Mouse (Mus musculus) hematopoietic stem cell, adult 5-6 weeks (primary cell): ENCODE measurements around the gene Kctd20. TPM values are rescaled to one million over a fixed set of nuclear protein-coding genes. Genes with fewer than 3 reads are reported as not detected.
A peak's percentile ranks its signal among the peaks of the same experiment; 100 is the strongest.

Experiments used
- ATAC-seq, 2 experiments: fragments of 125-278 bp in 1 of 2; replicated peaks in 1 of 2; 2 replicates each; pipeline ENCODE4 v1.8.0; 2016 to 2017; ENCODE audit warnings: inconsistent platforms in 2 of 2, mild to moderate bottlenecking in 2 of 2, moderate number of reproducible peaks in 2 of 2, low read depth in 1 of 2, moderate TSS enrichment in 1 of 2; ENCODE audit not compliant: low FRiP score in 2 of 2, poor library complexity in 2 of 2, severe bottlenecking in 2 of 2, insufficient read depth in 1 of 2, low TSS enrichment in 1 of 2
- total RNA-seq: library from RNA; stranded (forward); fragments of 172-1452, 232-1000 nt; gene quantifications from 2 replicates; pipeline ENCODE4 v1.2.3, GENCODE M21; 2017

The Kctd20 gene
- total RNA-seq, 1 experiment from 2014 or later: 57.9 TPM

- no peak for ATAC-seq
Observed at GRCm38 (mm10) chr17:29005002-29005401, 53.3 kb downstream of the Kctd20 start.

- no peak for ATAC-seq
Observed at GRCm38 (mm10) chr17:29006812-29007211, 55.1 kb downstream of the Kctd20 start.

DNA sequence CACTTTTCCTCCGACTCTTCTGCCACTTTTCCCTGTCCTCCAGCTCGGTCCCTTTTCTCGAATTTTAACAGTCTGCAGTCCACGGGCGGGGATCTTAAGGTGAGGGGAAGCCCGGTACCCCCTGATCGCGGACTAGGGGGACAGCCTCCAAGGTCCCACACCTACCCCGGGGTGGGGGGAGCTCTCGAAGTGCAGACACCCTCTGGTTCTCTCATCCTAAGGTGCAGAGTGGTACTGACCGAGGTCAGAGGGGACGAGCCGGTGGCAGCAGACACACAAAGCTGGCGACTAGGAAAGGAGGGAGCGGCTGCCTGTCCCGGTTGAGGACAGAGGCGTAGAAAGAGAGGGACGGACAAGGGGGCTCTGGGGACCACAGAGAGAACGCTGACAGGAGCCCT lies 55.5 kb downstream of the Kctd20 start:
- ATAC-seq: no peak; a peak in 1 of 4 replicates

- ATAC-seq: peak; percentile 72 to 84
Observed at GRCm38 (mm10) chr17:29007641-29008325, 56.0 kb downstream of the Kctd20 start, which contains the start of gene Stk38. Stk38 (minus strand) TSS chr17:29007995.

DNA sequence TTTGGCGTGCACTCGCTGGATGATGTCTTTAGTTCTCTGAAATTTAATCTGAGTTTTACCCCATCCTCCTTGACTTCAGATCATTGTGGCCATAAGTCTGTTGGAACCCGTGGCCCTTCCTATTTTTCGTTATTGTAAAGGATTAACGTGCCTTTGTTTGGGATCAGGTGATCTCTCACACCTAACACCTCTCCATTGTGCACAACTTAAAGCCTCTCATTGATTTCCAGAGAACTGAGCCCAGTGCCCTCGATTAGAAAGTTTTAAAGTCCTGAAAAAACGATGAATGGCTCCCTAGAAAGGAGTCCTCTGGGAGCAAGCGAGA lies 56.5 kb downstream of the Kctd20 start:
- ATAC-seq: no peak

GRCm38 (mm10) chr17:29009181-29009580 lies 57.4 kb downstream of the Kctd20 start:
- 0 out of 4 replicates have a peak, but pooled peaks of 1 of the 2 experiments have one; percentile 16 for ATAC-seq

- no peak for ATAC-seq
Observed at GRCm38 (mm10) chr17:29014235-29014634, 62.5 kb downstream of the Kctd20 start.

DNA sequence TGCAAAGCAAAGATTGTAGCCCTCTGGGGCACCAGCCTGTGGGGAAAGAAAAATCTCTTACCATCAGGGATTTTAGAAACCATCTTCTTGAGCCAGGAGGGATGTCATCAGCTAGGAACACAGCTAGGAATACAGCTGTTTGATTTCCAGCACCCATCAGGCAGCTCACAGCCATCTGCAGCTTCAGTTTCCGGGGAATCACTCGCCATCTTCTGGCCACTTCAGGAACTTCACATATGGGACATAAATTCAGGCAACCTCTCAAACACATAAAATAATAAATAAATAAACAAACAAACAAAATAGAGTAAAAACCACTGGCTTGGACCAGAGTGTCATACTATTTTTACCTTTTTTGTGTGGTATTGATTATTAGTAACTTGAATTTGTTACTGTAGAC lies 63.9 kb downstream of the Kctd20 start:
- ATAC-seq: peak in 1 of 2 experiments; percentile 60; a peak in 1 of 4 replicates

DNA sequence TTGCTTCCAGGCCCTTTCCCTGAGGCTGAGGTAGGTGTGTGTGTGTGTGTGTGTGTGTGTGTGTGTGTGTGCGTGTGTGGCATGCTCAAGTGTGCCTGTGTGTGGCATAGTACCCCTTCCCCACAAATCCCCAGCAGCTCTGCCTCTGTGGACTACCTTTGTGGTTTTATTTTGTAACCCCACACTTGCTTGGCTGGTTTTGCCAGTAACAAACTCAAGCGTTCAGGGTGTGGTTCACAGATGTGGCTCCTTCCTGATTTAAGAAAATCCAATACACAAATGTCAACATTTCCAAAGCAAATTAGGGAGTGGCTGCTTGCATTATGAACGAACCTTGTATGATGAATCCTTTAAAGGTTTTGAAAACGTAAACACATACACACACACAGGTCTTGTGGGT lies 65.0 kb downstream of the Kctd20 start:
- no peak for ATAC-seq

DNA sequence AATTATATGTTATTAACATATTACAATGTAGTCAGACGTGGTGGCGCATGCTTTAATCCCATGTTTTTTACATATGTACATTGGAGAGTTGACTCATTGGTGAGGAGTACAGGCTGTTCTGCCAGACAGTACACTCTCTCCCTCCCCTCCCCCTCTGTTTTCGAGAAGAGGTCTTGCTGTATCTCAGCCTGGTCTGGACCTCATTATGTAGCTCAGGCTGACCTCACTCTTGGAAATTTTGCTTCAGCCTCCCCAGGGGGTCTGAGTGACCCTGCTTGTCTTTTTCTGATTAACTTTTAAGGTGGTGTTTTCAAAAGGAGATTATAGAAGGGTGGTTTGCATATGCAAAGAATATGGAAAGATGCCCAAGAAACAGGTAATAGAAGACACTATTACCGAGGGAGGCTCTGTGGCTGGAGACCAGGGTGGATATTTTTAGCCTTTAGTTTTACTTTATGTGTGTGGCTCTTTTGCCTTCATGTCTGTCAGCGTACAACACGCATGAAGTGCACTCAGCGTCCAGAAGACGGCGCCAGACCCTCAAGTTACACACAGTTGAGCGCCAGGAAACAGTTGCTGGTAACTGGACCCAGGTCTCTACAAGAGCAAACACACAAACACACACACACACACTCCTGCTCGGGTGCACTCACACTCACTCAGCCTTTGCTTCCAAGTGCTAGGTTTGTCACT lies 66.7 kb downstream of the Kctd20 start:
- peak in 1 of 2 experiments; percentile 8; a peak in 1 of 4 replicates for ATAC-seq

Other genes with a start within 250 kb of the Kctd20 start
- gene AC170998.1, start 225.9 kb upstream of the Kctd20 start, total RNA-seq: 3.9 and 5.7 TPM in 2 replicates
- gene Mapk13, start 182.7 kb upstream of the Kctd20 start, total RNA-seq: 5.6 and 9.4 TPM in 2 replicates
- 7.5 and 13.2 TPM in 2 replicates for gene Brpf3, start 150.9 kb upstream of the Kctd20 start, total RNA-seq
- gene Pnpla1, start 93.5 kb upstream of the Kctd20 start, total RNA-seq: 0.13 and 0.25 TPM in 2 replicates
- gene 4930539E08Rik, start 36.6 kb upstream of the Kctd20 start, total RNA-seq: 2.8 and 4.5 TPM in 2 replicates
- gene Pxt1, start 8.1 kb upstream of the Kctd20 start, total RNA-seq: not detected in 2 replicates
- gene Stk38, start 56.0 kb downstream of the Kctd20 start, total RNA-seq: 100 and 102 TPM in 2 replicates
- gene Srsf3, start 80.7 kb downstream of the Kctd20 start, total RNA-seq: 716 and 982 TPM in 2 replicates
- gene Cdkn1a, start 139.0 kb downstream of the Kctd20 start, total RNA-seq: 7.1 and 9.0 TPM in 2 replicates
- gene Rab44, start 162.2 kb downstream of the Kctd20 start, total RNA-seq: 27.8 and 58.2 TPM in 2 replicates